Comparison of ENCODE assay signal across 8 mouse cellular contexts in the genomic region with DNA sequence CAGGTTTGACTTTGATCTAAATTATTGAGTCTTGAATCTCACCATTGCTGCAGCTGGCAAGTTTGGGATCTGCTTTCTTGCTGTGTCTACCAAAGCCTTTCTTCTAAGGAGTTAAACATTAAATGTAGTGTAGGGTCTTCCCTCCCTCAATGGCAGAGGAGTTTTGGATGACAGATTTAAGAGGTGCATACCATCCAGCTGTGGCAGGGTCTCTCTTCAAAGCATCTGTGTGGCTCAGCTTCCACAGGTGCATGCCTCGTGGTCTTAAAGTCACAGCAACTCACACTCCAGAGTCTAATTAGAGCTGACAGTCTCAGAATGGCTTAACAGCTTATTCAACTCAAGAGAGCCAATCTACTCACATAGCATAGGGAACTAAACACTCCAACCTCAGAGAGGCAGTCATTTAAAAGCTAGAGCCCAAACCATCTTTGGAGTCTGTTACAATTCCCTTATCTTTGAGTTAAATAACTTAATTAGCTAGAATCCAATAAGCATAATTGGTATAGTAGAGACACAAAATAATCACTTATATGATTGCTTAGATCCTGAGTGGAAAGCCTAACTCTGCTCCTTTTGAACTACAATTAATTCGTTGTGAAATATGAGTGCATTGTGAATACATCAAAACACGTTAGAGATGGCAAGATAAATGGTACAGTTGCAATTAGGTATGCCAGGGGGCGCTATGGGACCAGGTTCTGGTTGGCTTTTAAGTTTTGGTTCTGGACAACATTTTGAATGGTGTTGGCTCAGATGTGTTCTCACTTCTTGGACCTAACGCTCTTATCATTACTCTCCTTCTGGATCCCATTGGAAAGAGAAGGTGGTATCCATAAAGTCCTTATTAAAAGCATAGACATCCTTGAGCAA. TPM values are rescaled to one million over a fixed set of nuclear protein-coding genes. Genes with fewer than 3 reads are reported as not detected.
DNase-seq lines count a peak whose midpoint lies in the region.

No protein-coding gene starts in this region.

- peak; percentile 51 to 74 for DNase-seq in heart, adult 18-20 months
- no peak for DNase-seq in heart, embryonic 10.5 days (ENCODE audit: low spot score)
- DNase-seq in CD4-positive helper T cell, adult 2 months (ENCODE audit: low read depth, low spot score) = peak; percentile 79
- DNase-seq in adrenal gland, postnatal 10 days = peak; percentile 74
- DNase-seq in forelimb bud, embryonic 11.5 days (ENCODE audit: low read depth, low spot score) = peak; percentile 35
- peak; percentile 56 to 75 for DNase-seq in kidney, postnatal 36 days
- DNase-seq in spleen, adult 18-20 months = peak; percentile 23 to 74
- no peak for DNase-seq in right cerebral cortex, postnatal 14 days

- H3K9me3 ChIP-seq in heart, embryonic 10.5 days = no peaks in the 10 kb centered on the region

- no peaks in the 10 kb centered on the region for H3K4me1 ChIP-seq in heart, embryonic 10.5 days

- H3K4me3 ChIP-seq in heart, embryonic 10.5 days = no peak overlapping the region

- H3K27me3 ChIP-seq in heart, embryonic 10.5 days (ENCODE audit: insufficient read depth, poor library complexity, severe bottlenecking) = no peaks in the 10 kb centered on the region

- H3K27ac ChIP-seq in heart, embryonic 10.5 days = no peak overlapping the region

- 40% methylated on average over 5 of the region's 5 CpGs for WGBS in heart, embryonic 10.5 days

- no peaks in the 10 kb centered on the region for H3K36me3 ChIP-seq in heart, embryonic 10.5 days

RNA-seq across cellular contexts. Expression of a gene that starts 57.5 kb away (rescaled TPM):
- total RNA-seq in heart, adult 18-20 months (2021) = 10 to 100 TPM; 58.4 to 60.2 TPM
- polyA plus RNA-seq in heart, embryonic 10.5 days (2016; fragmentation: Nextera tagmentation; extraction: Ambion mirVana) = 137 and 157 TPM in 2 replicates
- 100 to 1,000 TPM in 1 of 2 experiments, 10 to 100 TPM in 1; 90.2 to 105 TPM for total RNA-seq in adrenal gland, postnatal 10 days (2021)

Comparison
In these comparisons a context has a peak if more than half of its experiments do, and no peak if none do; other contexts are left out.
1. DNase-seq: peak in heart, adult 18-20 months (2 of 2), CD4-positive helper T cell, adult 2 months (single experiment), adrenal gland, postnatal 10 days (single experiment), forelimb bud, embryonic 11.5 days (single experiment), kidney, postnatal 36 days (2 of 2) and spleen, adult 18-20 months (2 of 2); none in heart, embryonic 10.5 days (single experiment) and right cerebral cortex, postnatal 14 days (single experiment).